Mouse (Mus musculus): ENCODE measurements around the gene Anapc15.

DNA sequence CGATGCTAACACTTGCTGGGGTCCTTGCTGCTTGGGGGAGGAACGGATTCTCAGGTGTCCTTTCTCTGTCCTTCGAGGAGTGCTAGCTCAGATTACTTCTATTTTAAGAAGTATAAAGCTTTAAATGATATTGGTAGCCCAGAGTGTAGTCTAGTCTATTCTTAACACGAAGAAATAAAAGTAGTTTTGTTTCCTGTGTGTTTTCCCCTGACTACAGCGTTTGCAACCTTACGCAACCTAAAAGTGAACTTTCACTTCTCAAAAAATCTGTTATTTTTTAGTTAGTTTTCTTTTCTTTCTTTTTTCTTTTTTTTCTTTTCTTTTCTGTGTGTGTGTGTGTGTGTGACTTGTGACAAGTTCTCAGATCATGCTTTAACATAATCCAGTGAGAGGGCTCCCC, 11.8 kb upstream of the Anapc15 start:
- TF ChIP-seq CTCF (IDR thresholded peaks at IDR 0.05; ENCODE audit: control insufficient read depth, insufficient read depth, insufficient read length) (no peak), USF1 (IDR thresholded peaks at IDR 0.05; ENCODE audit: low read depth) (no peak), MAX (IDR thresholded peaks at IDR 0.05) (no peak), CEBPB (IDR thresholded peaks at IDR 0.05; ENCODE audit: low read depth) (no peak)

All from C2C12 (cell line).